Mouse (Mus musculus) ES-E14 (cell line): ENCODE results near the gene Orc6. TPM values are rescaled to one million over a fixed set of nuclear protein-coding genes. Genes with fewer than 3 reads are reported as not detected.

Source experiments
- DNase-seq: peaks from one replicate; pipeline ENCODE4 v3.0.0-alpha.2; 2013; ENCODE audit warnings: low read depth, low spot score
- H3K27ac ChIP-seq: 2 replicates; pipeline ENCODE4 v1.5.1; 2012; ENCODE audit warnings: low read depth, mild to moderate bottlenecking, low read length, moderate library complexity, mixed read lengths; ENCODE audit not compliant: poor library complexity, insufficient read depth, severe bottlenecking
- H3K36me3 ChIP-seq: 2 replicates; pipeline ENCODE4 v1.6.1; 2012; ENCODE audit warnings: mild to moderate bottlenecking, low read length, moderate library complexity, mixed read lengths; ENCODE audit not compliant: control insufficient read depth, poor library complexity, insufficient read depth, severe bottlenecking
- H3K4me1 ChIP-seq, 2 experiments: fragments of 150-350 bp in 1 of 2; sonication (generic) in 1 of 2; 2 replicates each; pipeline ENCODE4 v1.6.1; 2012; ENCODE audit warnings: low read length in 2 of 2, mild to moderate bottlenecking in 1 of 2, mixed read lengths in 1 of 2; ENCODE audit not compliant: control insufficient read depth in 2 of 2, insufficient read depth in 2 of 2, poor library complexity in 1 of 2
- H3K4me3 ChIP-seq, 2 experiments: fragments of 150-350 bp in 1 of 2; sonication (generic) in 1 of 2; 2 replicates each; pipeline ENCODE4 v1.5.1; 2012; ENCODE audit warnings: low read length in 2 of 2, low read depth in 1 of 2, mild to moderate bottlenecking in 1 of 2, mixed read lengths in 1 of 2; ENCODE audit not compliant: insufficient read depth in 1 of 2, poor library complexity in 1 of 2, severe bottlenecking in 1 of 2
- H3K9ac ChIP-seq: 2 replicates; pipeline ENCODE4 v1.6.1; 2012; ENCODE audit warnings: low read depth, mild to moderate bottlenecking, low read length, mixed read lengths; ENCODE audit not compliant: poor library complexity, insufficient read depth, severe bottlenecking
- H3K9me3 ChIP-seq: fragments of 150-350 bp; sonication (generic); 2 replicates; pipeline ENCODE4 v1.6.1; 2012; ENCODE audit warnings: low read depth, mild to moderate bottlenecking, low read length; ENCODE audit not compliant: control insufficient read depth, insufficient read depth
- CHD2 ChIP-seq: IDR thresholded peaks from 2 replicates; pipeline ENCODE4 v1.6.1; 2014; ENCODE audit warnings: mild to moderate bottlenecking, low read depth, low read length, inconsistent platforms
- HCFC1 ChIP-seq: IDR thresholded peaks from 2 replicates; pipeline ENCODE4 v1.6.1; 2012; ENCODE audit warnings: low read length, inconsistent platforms, borderline replicate concordance; ENCODE audit not compliant: insufficient read depth
- MAFK ChIP-seq: IDR thresholded peaks from 2 replicates; pipeline ENCODE4 v1.6.1; 2014; ENCODE audit warnings: mild to moderate bottlenecking, low read depth, low read length, inconsistent platforms; ENCODE audit not compliant: insufficient read depth
- ZC3H11A ChIP-seq: IDR thresholded peaks from 2 replicates; pipeline ENCODE4 v1.6.1; 2012; ENCODE audit warnings: low read depth, mild to moderate bottlenecking, inconsistent platforms, low read length, borderline replicate concordance
- ZNF384 ChIP-seq: IDR thresholded peaks from 2 replicates; pipeline ENCODE4 v1.6.1; 2012; ENCODE audit warnings: low read depth, low read length, inconsistent platforms
- in situ Hi-C, 2 experiments: fragments of 600-800 bp; cut with MboI; formaldehyde crosslinking; loops; one replicate each; pipeline ENCODE4 v1.15.1; 2025; ENCODE audit warnings: low sequenced_read_pairs in 2 of 2, inconsistent platforms in 1 of 2; ENCODE audit not compliant: unreplicated experiment in 2 of 2
- total RNA-seq: library from RNA; depleted of rRNA; stranded (reverse); fragments of 300-350 nt; gene quantifications from 2 replicates; pipeline ENCODE4 v1.2.3, GENCODE M21; 2012

Orc6 gene
- total RNA-seq, 1 experiment = 105 TPM

GRCm38 (mm10) chr8:85318534-85318933 is 19.1 kb downstream of the Orc6 start:
- Histone ChIP-seq H3K4me3 (no peak overlapping the region), H3K9ac (no peak overlapping the region), H3K9me3 (no peaks in the 10 kb centered on the region), H3K36me3 (no peaks in the 10 kb centered on the region), H3K4me1 (peaks cover 0 to 3% of the 10 kb centered on the region in 2 experiments; a peak in 1 of 4 replicates), H3K27ac (no peak overlapping the region)
- in situ Hi-C loops = no loop called here
- TF ChIP-seq ZC3H11A = no peak
- TF ChIP-seq MAFK = no peak
- TF ChIP-seq ZNF384 = no peak
- no peak for TF ChIP-seq CHD2
- no peak for TF ChIP-seq HCFC1
- DNase-seq = no peak

GRCm38 (mm10) chr8:85321981-85322380 is 22.5 kb downstream of the Orc6 start:
- DNase-seq = no peak
- Histone ChIP-seq H3K4me1 (peaks cover 0 to 3% of the 10 kb centered on the region in 2 experiments; a peak in 1 of 4 replicates), H3K9ac (peak overlapping the region; percentile 31; the same call in 1 of the 2 replicates), H3K4me3 (0 out of 4 replicates have a peak overlapping the region, but pooled peaks of 1 of the 2 experiments have one; percentile 17), H3K36me3 (no peaks in the 10 kb centered on the region), H3K9me3 (no peaks in the 10 kb centered on the region), H3K27ac (no peak overlapping the region)
- TF ChIP-seq CHD2 (no peak), ZC3H11A (no peak), HCFC1 (no peak), MAFK (no peak), ZNF384 (no peak)
- in situ Hi-C loops = no loop called here

GRCm38 (mm10) chr8:85323084-85323483 is 23.7 kb downstream of the Orc6 start:
- H3K4me1 ChIP-seq = peaks cover 0 to 3% of the 10 kb centered on the region in 2 experiments; a peak in 1 of 4 replicates
- H3K36me3 ChIP-seq = no peaks in the 10 kb centered on the region
- no peak for DNase-seq
- H3K27ac ChIP-seq = no peak overlapping the region
- no peak overlapping the region for H3K4me3 ChIP-seq
- H3K9ac ChIP-seq = no peak overlapping the region
- H3K9me3 ChIP-seq = no peaks in the 10 kb centered on the region
- TF ChIP-seq MAFK (no peak), ZNF384 (no peak), HCFC1 (no peak), CHD2 (no peak), ZC3H11A (no peak)
- in situ Hi-C loops = no loop called here

GRCm38 (mm10) chr8:85327036-85327435 is 27.6 kb downstream of the Orc6 start:
- H3K36me3 ChIP-seq = no peaks in the 10 kb centered on the region
- H3K9me3 ChIP-seq = no peaks in the 10 kb centered on the region
- no peak overlapping the region for H3K9ac ChIP-seq
- DNase-seq = no peak
- no peak overlapping the region for H3K27ac ChIP-seq
- TF ChIP-seq MAFK (no peak), ZNF384 (no peak), CHD2 (no peak), HCFC1 (no peak), ZC3H11A (no peak)
- peaks cover 0 to 3% of the 10 kb centered on the region in 2 experiments; a peak in 1 of 4 replicates for H3K4me1 ChIP-seq
- no peak overlapping the region for H3K4me3 ChIP-seq
- in situ Hi-C loops = no loop called here
